Mouse (Mus musculus) intestine, postnatal 0 days (tissue): ENCODE data around the gene Ppp2r5a. TPM values are rescaled to one million over a fixed set of nuclear protein-coding genes. Genes with fewer than 3 reads are reported as not detected.

Source experiments
- ATAC-seq: fragments of 200-750 bp; cut with Nextera tagmentation; 2 replicates; pipeline ENCODE4 v1.8.0; 2017; ENCODE audit warnings: mild to moderate bottlenecking, moderate TSS enrichment, moderate library complexity
- H3K27ac ChIP-seq: fragments of 300-500 bp; sonication (generic); 2 replicates; pipeline ENCODE4 v1.5.1; 2014; ENCODE audit warnings: mild to moderate bottlenecking, low read depth, low read length, moderate library complexity
- H3K27me3 ChIP-seq: fragments of 300-500 bp; sonication (generic); replicated peaks from 2 replicates; pipeline ENCODE4 v1.6.1; 2014; ENCODE audit warnings: low read length, mixed read lengths; ENCODE audit not compliant: control insufficient read depth, insufficient read depth
- H3K36me3 ChIP-seq: fragments of 300-500 bp; sonication (generic); 2 replicates; pipeline ENCODE4 v1.6.1; 2014; ENCODE audit warnings: mild to moderate bottlenecking, moderate library complexity; ENCODE audit not compliant: control insufficient read depth, insufficient read depth
- H3K4me1 ChIP-seq: fragments of 300-500 bp; sonication (generic); replicated peaks from 2 replicates; pipeline ENCODE4 v1.6.1; 2014; ENCODE audit warnings: antibody characterized with exemption, low read length, mixed read lengths; ENCODE audit not compliant: control insufficient read depth, insufficient read depth
- H3K4me2 ChIP-seq: fragments of 300-500 bp; sonication (generic); replicated peaks from 2 replicates; pipeline ENCODE4 v1.6.1; 2014; ENCODE audit warnings: low read depth, mild to moderate bottlenecking, moderate library complexity
- H3K4me3 ChIP-seq: fragments of 300-500 bp; sonication (generic); 2 replicates; pipeline ENCODE4 v1.5.1; 2014; ENCODE audit warnings: low read depth, low read length
- H3K9ac ChIP-seq: fragments of 300-500 bp; sonication (generic); 2 replicates; pipeline ENCODE4 v1.6.1; 2014; ENCODE audit warnings: mild to moderate bottlenecking, low read depth, low read length
- H3K9me3 ChIP-seq: fragments of 300-500 bp; sonication (generic); 2 replicates; pipeline ENCODE4 v1.6.1; 2016; ENCODE audit warnings: mixed run types; ENCODE audit not compliant: control insufficient read depth
- CTCF ChIP-seq: sonication (generic); IDR thresholded peaks from 2 replicates; pipeline ENCODE4 v1.5.1; 2016; ENCODE audit warnings: low read depth, mild to moderate bottlenecking, control low read depth, antibody characterized with exemption, moderate library complexity
- WGBS: fragments of 180-500 bp; shearing (Covaris S2); extraction: QIAGEN DNeasy Blood & Tissue Kit; methylation state at CpG from one replicate; pipeline ENCODE4 v1.1.7; 2014; 5-methylcytosine and 5-hydroxymethylcytosine counted together
- polyA plus RNA-seq: library from polyadenylated mRNA; unstranded; fragments of >200 nt; fragmentation: Nextera tagmentation; extraction: Ambion mirVana; gene quantifications from 2 replicates; pipeline ENCODE4 v1.2.1, GENCODE M21; 2015

The Ppp2r5a gene
- polyA plus RNA-seq, 1 experiment from 2014 or later = 28.7 TPM

DNA sequence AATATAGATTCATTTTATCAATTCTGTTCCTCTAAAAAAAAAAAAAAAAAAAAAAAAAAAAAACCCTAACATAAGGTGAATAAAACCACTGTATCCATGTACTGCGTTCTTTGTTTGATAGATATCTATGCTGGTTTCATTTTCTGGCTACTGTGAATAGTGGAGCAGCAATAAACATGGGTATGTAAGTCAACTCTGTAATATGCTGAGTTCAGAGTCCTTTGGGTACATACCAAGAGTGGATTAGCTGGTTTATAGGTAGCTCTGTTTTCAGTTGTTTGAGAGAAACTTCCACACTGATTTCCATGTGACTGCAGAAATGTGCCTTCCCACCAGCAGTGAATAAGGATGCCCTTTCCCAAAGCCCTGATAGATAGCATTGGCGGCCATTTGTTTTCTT lies 25.0 kb downstream of the Ppp2r5a start:
- Histone ChIP-seq H3K9ac (no peak overlapping the region), H3K27me3 (no peaks in the 10 kb centered on the region), H3K36me3 (no peaks in the 10 kb centered on the region), H3K27ac (no peak overlapping the region), H3K4me2 (peak overlapping the region; percentile 1; the same call in 1 of the 2 replicates), H3K4me1 (no peaks in the 10 kb centered on the region), H3K9me3 (no peaks in the 10 kb centered on the region), H3K4me3 (no peak overlapping the region)
- TF ChIP-seq CTCF = no peak
- 67% methylated on average over 2 of the region's 2 CpGs for WGBS
- peak; percentile 84 for ATAC-seq

DNA sequence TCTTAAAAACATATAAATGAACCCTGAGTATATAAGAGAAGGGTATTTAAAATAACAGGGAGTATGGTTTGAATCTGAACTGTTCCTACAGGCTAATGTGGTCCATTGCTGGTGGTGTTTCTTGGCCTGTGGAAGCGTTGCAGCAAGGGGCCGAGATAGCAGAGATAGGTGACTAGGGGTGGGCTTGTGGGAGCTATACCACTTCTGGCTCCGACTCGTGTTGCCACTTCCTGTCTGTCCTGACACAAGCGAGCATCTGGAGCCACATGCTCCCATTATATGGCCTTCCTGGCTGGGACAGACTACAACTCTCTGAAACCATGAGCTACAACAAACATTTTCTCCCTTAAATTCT lies 27.5 kb downstream of the Ppp2r5a start:
- H3K4me1 ChIP-seq = no peaks in the 10 kb centered on the region
- no peak overlapping the region for H3K4me3 ChIP-seq
- WGBS = 85% methylated on average over 5 of the region's 5 CpGs
- no peak for TF ChIP-seq CTCF
- no peaks in the 10 kb centered on the region for H3K9me3 ChIP-seq
- no peaks in the 10 kb centered on the region for H3K27me3 ChIP-seq
- H3K27ac ChIP-seq = no peak overlapping the region
- no peak overlapping the region for H3K9ac ChIP-seq
- peaks cover 10% of the 10 kb centered on the region for H3K36me3 ChIP-seq
- no peak for ATAC-seq
- H3K4me2 ChIP-seq = no peak overlapping the region

DNA sequence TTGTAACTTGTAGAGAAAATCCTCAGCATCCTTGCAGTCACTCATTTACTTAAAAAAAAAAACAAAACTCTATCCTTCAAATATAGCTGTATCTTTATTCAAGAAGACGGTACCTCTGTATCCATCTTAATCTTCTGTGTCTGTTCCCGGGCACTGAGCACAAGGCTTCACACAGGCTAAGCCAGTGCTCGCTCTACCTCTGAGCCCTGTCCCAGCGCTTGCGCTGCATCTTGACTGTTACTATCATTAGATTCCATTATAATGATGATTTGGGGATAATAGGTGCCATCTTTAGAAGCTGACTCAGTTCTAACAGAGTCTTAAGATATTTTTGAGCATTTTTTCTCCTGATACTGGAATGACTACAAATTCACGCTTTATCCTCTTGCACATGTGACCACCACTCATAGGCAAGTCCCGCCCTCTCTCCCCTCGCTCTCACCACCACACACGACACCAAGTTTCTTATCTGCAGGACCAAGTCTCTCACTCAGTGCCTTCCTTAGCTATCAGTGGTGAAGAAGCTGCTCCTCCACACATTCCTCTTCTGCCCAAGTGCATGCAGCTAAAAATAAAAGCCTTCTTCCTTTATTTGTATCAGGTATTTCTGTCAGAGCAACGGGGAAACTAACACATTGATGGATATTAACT lies 28.0 kb downstream of the Ppp2r5a start:
- Histone ChIP-seq H3K9me3 (no peaks in the 10 kb centered on the region), H3K4me3 (no peak overlapping the region), H3K36me3 (peaks cover 10% of the 10 kb centered on the region), H3K4me2 (no peak overlapping the region), H3K27me3 (no peaks in the 10 kb centered on the region), H3K4me1 (no peaks in the 10 kb centered on the region), H3K9ac (no peak overlapping the region), H3K27ac (no peak overlapping the region)
- TF ChIP-seq CTCF = no peak
- ATAC-seq = no peak
- WGBS = 89% methylated on average over 10 of the region's 10 CpGs

DNA sequence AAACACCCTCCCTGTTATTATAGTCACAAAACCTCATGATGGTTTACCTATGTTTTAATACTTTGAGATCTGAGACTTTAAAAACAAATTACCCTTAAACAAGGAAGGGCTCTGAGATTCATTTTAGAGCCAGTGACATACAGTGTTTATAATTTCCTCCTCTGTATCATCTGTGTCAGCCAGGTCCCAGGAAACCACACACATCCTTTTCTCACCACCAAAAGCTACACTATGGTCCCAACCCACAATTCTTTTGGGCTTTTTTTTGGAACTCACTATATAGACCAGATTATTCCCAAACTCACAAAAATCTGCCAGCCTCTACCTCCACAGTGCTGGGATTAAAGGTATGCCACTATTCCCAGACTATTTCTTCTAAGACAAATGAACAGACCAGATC lies 33.9 kb downstream of the Ppp2r5a start:
- Histone ChIP-seq H3K9ac (no peak overlapping the region), H3K9me3 (no peaks in the 10 kb centered on the region), H3K4me2 (no peak overlapping the region), H3K27ac (no peak overlapping the region), H3K4me1 (no peaks in the 10 kb centered on the region), H3K36me3 (peaks cover 18% of the 10 kb centered on the region), H3K4me3 (no peak overlapping the region), H3K27me3 (no peaks in the 10 kb centered on the region)
- no peak for TF ChIP-seq CTCF
- no peak for ATAC-seq

DNA sequence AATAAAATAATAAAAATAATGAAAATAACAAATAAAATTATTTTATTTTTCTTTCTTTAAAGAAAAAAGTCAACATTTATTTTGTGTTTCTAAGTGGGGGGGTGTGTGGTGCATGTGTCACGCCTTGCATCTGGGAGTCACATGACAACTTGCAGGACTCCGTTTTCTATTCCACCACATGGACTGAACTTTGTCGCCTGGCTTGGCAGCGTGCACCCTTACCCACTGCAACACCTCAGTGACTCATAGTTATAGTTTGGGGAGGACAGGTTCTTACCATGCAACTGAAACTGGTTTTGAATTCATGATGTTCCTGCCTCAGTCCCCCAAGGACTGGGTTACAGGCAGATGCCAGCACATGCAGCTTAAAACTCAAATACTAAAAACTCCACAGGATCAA lies 34.9 kb downstream of the Ppp2r5a start:
- no peak for TF ChIP-seq CTCF
- WGBS = 56% methylated on average over 4 of the region's 4 CpGs
- H3K36me3 ChIP-seq = peaks cover 18% of the 10 kb centered on the region

DNA sequence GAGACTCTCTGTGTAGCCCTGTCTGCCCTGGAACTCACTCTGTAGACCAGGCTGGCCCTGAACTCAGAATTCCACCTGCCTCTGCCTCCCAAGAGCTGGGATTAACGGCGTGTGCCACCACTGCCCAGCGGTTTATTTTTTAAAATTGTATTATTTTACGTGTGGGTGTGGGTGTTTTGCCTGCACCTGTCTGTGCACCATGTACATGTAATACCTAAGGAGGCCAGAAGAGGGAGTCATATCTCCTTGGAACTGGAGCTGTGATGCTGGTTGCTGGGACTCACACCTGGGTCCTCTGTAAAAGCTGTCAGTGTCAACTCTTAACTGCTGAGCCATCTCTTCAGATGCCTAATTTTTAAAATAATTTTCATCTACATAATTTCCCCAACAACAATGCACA lies 38.6 kb downstream of the Ppp2r5a start:
- Histone ChIP-seq H3K4me1 (no peaks in the 10 kb centered on the region), H3K9me3 (no peaks in the 10 kb centered on the region), H3K9ac (no peak overlapping the region), H3K36me3 (peaks cover 24% of the 10 kb centered on the region), H3K27me3 (no peaks in the 10 kb centered on the region), H3K4me3 (no peak overlapping the region), H3K4me2 (no peak overlapping the region), H3K27ac (no peak overlapping the region)
- peak; percentile 75 for TF ChIP-seq CTCF
- ATAC-seq = no peak
- WGBS = 70% methylated on average over 4 of the region's 4 CpGs

More for the DNA sequence above, 34.9 kb downstream of the Ppp2r5a start:
- Histone ChIP-seq H3K27ac (no peak overlapping the region), H3K27me3 (no peaks in the 10 kb centered on the region), H3K4me1 (no peaks in the 10 kb centered on the region), H3K9ac (no peak overlapping the region), H3K4me3 (no peak overlapping the region), H3K9me3 (no peaks in the 10 kb centered on the region), H3K4me2 (no peak overlapping the region)
- ATAC-seq = peak; percentile 36; the same call in 1 of the 2 replicates

DNA sequence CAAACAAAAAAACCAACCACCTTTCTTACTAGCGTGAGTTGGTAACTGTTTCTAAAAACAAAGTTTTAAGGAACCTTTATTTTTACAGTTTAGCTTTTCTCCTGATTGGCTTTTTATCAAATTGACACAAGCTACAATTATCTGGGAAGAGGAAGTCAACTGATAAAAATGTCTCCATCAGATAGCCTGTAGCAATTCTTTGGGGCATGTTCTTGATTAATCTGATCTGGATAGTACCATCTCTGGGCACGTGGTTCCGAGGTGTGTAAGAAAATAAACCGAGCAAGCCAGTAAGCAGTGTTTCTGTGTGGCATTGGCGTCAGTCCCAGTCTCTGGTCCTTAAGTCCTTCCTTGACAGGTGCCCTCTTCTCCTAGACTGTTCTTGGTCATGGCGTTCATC lies 40.7 kb downstream of the Ppp2r5a start:
- no peak overlapping the region for H3K4me2 ChIP-seq
- no peaks in the 10 kb centered on the region for H3K27me3 ChIP-seq
- H3K27ac ChIP-seq = no peak overlapping the region
- no peak overlapping the region for H3K4me3 ChIP-seq
- peaks cover 38% of the 10 kb centered on the region for H3K36me3 ChIP-seq
- no peak overlapping the region for H3K9ac ChIP-seq
- WGBS = 77% methylated on average over 6 of the region's 6 CpGs
- TF ChIP-seq CTCF = no peak
- no peaks in the 10 kb centered on the region for H3K9me3 ChIP-seq
- H3K4me1 ChIP-seq = no peaks in the 10 kb centered on the region
- ATAC-seq = no peak
